Mouse (Mus musculus): ENCODE measurements around the gene Tigd2. TPM values are rescaled to one million over a fixed set of nuclear protein-coding genes. Genes with fewer than 3 reads are reported as not detected.
"Not testable (repeated sequence)": the region's sequence is repeated elsewhere in the genome, so short reads cannot be mapped to it uniquely, and the experiment has no call there.

Gene Tigd2
- polyA plus RNA-seq, 1 experiment, result 7.6 TPM

- Histone ChIP-seq H3K27ac (ENCODE audit: insufficient read depth, low read length) (no peak overlapping the region), H3K27me3 (ENCODE audit: control insufficient read depth, insufficient read depth, low read length) (no peaks in the 10 kb centered on the region), H3K4me3 (replicated peaks; ENCODE audit: insufficient read depth, low read depth, low read length) (no peak overlapping the region), H3K4me1 (ENCODE audit: control insufficient read depth, insufficient read depth, low read length) (no peaks in the 10 kb centered on the region)
- DNase-seq, result peak; percentile 42 to 62
- 36% methylated on average over 7 of the region's 7 CpGs for WGBS
- TF ChIP-seq CTCF (IDR thresholded peaks at IDR 0.05; ENCODE audit: borderline replicate concordance, insufficient read depth, low read depth, low read length), result peak; percentile 50; the same call in 1 of the 2 replicates
- no peak for TF ChIP-seq POLR2A (IDR thresholded peaks at IDR 0.05; ENCODE audit: borderline replicate concordance, insufficient read depth, low read length)
Observed at GRCm38 (mm10) chr6:59180376-59180996, 28.2 kb upstream of the Tigd2 start.

GRCm38 (mm10) chr6:59185010-59185699 is 23.5 kb upstream of the Tigd2 start:
- 49% methylated on average over 13 of the region's 13 CpGs for whole genome bisulfite sequencing
- Histone ChIP-seq H3K27me3 (ENCODE audit: control insufficient read depth, insufficient read depth, low read length) (no peaks in the 10 kb centered on the region), H3K4me3 (replicated peaks; ENCODE audit: insufficient read depth, low read depth, low read length) (no peak overlapping the region), H3K27ac (ENCODE audit: insufficient read depth, low read length) (no peak overlapping the region), H3K4me1 (ENCODE audit: control insufficient read depth, insufficient read depth, low read length) (no peaks in the 10 kb centered on the region)
- no peak for DNase-seq
- TF ChIP-seq CTCF (IDR thresholded peaks at IDR 0.05; ENCODE audit: borderline replicate concordance, insufficient read depth, low read depth, low read length), result no peak
- TF ChIP-seq POLR2A (IDR thresholded peaks at IDR 0.05; ENCODE audit: borderline replicate concordance, insufficient read depth, low read length), result no peak

DNA sequence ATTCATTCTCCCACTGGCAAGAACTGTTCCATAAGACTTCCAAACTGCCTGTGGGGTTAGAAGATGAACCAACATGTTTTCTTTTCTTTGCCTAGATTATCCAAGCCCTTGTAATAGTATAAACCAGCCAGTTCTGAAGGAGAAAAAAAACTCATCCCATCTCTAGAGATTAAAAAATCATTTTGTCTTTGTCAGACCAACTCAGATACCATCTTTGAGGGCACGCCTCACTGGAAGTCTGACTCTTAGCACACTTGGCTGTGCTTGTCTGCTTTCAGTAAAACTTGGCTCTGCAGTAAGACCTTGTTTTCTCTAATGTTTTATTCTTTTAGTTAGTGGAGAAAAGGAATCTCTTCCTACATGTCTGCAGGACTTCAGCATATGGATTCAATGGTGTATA is 18.7 kb upstream of the Tigd2 start:
- Histone ChIP-seq H3K4me1 (ENCODE audit: control insufficient read depth, insufficient read depth, low read length) (no peaks in the 10 kb centered on the region), H3K27me3 (ENCODE audit: control insufficient read depth, insufficient read depth, low read length) (no peaks in the 10 kb centered on the region), H3K27ac (ENCODE audit: insufficient read depth, low read length) (no peak overlapping the region), H3K4me3 (replicated peaks; ENCODE audit: insufficient read depth, low read depth, low read length) (no peak overlapping the region)
- TF ChIP-seq POLR2A (IDR thresholded peaks at IDR 0.05; ENCODE audit: borderline replicate concordance, insufficient read depth, low read length), result no peak
- 84% methylated on average over 1 of the region's 1 CpGs for WGBS
- no peak for DNase-seq

- not testable (repeated sequence) for H3K27me3 ChIP-seq (ENCODE audit: control insufficient read depth, insufficient read depth, low read length); H3K4me1 ChIP-seq (ENCODE audit: control insufficient read depth, insufficient read depth, low read length); H3K27ac ChIP-seq (ENCODE audit: insufficient read depth, low read length); H3K4me3 ChIP-seq (replicated peaks; ENCODE audit: insufficient read depth, low read depth, low read length); DNase-seq
- WGBS, result 88% methylated on average over 3 of the region's 3 CpGs
Observed at GRCm38 (mm10) chr6:59194518-59194917, 14.2 kb upstream of the Tigd2 start.

GRCm38 (mm10) chr6:59195849-59196635 is 12.6 kb upstream of the Tigd2 start:
- Histone ChIP-seq H3K4me1 (ENCODE audit: control insufficient read depth, insufficient read depth, low read length) (no peaks in the 10 kb centered on the region), H3K27me3 (ENCODE audit: control insufficient read depth, insufficient read depth, low read length) (no peaks in the 10 kb centered on the region), H3K27ac (ENCODE audit: insufficient read depth, low read length) (no peak overlapping the region), H3K4me3 (replicated peaks; ENCODE audit: insufficient read depth, low read depth, low read length) (no peak overlapping the region)
- no peak for DNase-seq
- TF ChIP-seq POLR2A (IDR thresholded peaks at IDR 0.05; ENCODE audit: borderline replicate concordance, insufficient read depth, low read length) (no peak), CTCF (IDR thresholded peaks at IDR 0.05; ENCODE audit: borderline replicate concordance, insufficient read depth, low read depth, low read length) (no peak)
- 76% methylated on average over 2 of the region's 2 CpGs for WGBS

DNA sequence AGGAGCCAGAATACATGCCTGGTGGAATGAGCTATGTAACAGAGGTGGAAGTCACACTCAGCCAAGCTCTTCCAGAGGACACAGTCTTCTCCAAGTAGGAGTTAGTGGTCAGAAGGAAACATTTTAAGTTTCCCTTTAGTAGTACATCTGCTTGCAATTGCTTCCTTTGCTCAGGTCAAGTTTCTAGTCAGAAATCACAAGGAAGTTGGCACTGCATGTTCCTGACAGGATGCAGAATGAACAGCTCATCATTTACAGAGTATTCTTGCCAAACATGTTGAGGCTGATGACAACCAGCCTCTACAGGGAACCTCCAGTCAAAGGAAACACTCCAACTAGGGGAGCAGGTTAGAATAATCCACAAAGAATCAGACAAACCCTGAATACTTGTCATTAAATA is 11.9 kb upstream of the Tigd2 start:
- Histone ChIP-seq H3K4me3 (replicated peaks; ENCODE audit: insufficient read depth, low read depth, low read length) (no peak overlapping the region), H3K4me1 (ENCODE audit: control insufficient read depth, insufficient read depth, low read length) (no peaks in the 10 kb centered on the region), H3K27ac (ENCODE audit: insufficient read depth, low read length) (no peak overlapping the region), H3K27me3 (ENCODE audit: control insufficient read depth, insufficient read depth, low read length) (no peaks in the 10 kb centered on the region)
- no peak for DNase-seq
- TF ChIP-seq CTCF (IDR thresholded peaks at IDR 0.05; ENCODE audit: borderline replicate concordance, insufficient read depth, low read depth, low read length), result no peak
- no peak for TF ChIP-seq POLR2A (IDR thresholded peaks at IDR 0.05; ENCODE audit: borderline replicate concordance, insufficient read depth, low read length)

GRCm38 (mm10) chr6:59198356-59198755 is 10.3 kb upstream of the Tigd2 start:
- no peak for TF ChIP-seq CTCF (IDR thresholded peaks at IDR 0.05; ENCODE audit: borderline replicate concordance, insufficient read depth, low read depth, low read length)
- no peak for TF ChIP-seq POLR2A (IDR thresholded peaks at IDR 0.05; ENCODE audit: borderline replicate concordance, insufficient read depth, low read length)
- H3K27me3 ChIP-seq (ENCODE audit: control insufficient read depth, insufficient read depth, low read length), result no peaks in the 10 kb centered on the region
- no peaks in the 10 kb centered on the region for H3K4me1 ChIP-seq (ENCODE audit: control insufficient read depth, insufficient read depth, low read length)
- 74% methylated on average over 3 of the region's 3 CpGs for WGBS
- H3K4me3 ChIP-seq (replicated peaks; ENCODE audit: insufficient read depth, low read depth, low read length), result no peak overlapping the region
- H3K27ac ChIP-seq (ENCODE audit: insufficient read depth, low read length), result no peak overlapping the region
- DNase-seq, result no peak

- TF ChIP-seq POLR2A (IDR thresholded peaks at IDR 0.05; ENCODE audit: borderline replicate concordance, insufficient read depth, low read length) (no peak), CTCF (IDR thresholded peaks at IDR 0.05; ENCODE audit: borderline replicate concordance, insufficient read depth, low read depth, low read length) (no peak)
- WGBS, result 76% methylated on average over 2 of the region's 2 CpGs
- H3K4me1 ChIP-seq (ENCODE audit: control insufficient read depth, insufficient read depth, low read length), result no peaks in the 10 kb centered on the region
- no peak overlapping the region for H3K4me3 ChIP-seq (replicated peaks; ENCODE audit: insufficient read depth, low read depth, low read length)
- H3K27me3 ChIP-seq (ENCODE audit: control insufficient read depth, insufficient read depth, low read length), result no peaks in the 10 kb centered on the region
- DNase-seq, result no peak
- no peak overlapping the region for H3K27ac ChIP-seq (ENCODE audit: insufficient read depth, low read length)
Observed at GRCm38 (mm10) chr6:59199021-59199420, 9.6 kb upstream of the Tigd2 start.

Data from cerebellum, adult 2 months (tissue).